Mouse (Mus musculus) gastrocnemius, adult 8-10 months (tissue): Measurements from ENCODE around the gene Zfp827. TPM values are rescaled to one million over a fixed set of nuclear protein-coding genes. Genes with fewer than 3 reads are reported as not detected.

Experiments
- DNase-seq, 2 experiments: peaks; one replicate each; pipeline ENCODE4 v3.0.0; 2022; ENCODE audit warnings: low spot score in 2 of 2
- total RNA-seq, 4 experiments: library from RNA; stranded (reverse); gene quantifications; 2 replicates each; pipeline ENCODE4 v1.2.4; 2022

Zfp827 gene
- total RNA-seq, 4 experiments from 2014 or later, result 2.8 to 4.0 (median 3.4) TPM

DNA sequence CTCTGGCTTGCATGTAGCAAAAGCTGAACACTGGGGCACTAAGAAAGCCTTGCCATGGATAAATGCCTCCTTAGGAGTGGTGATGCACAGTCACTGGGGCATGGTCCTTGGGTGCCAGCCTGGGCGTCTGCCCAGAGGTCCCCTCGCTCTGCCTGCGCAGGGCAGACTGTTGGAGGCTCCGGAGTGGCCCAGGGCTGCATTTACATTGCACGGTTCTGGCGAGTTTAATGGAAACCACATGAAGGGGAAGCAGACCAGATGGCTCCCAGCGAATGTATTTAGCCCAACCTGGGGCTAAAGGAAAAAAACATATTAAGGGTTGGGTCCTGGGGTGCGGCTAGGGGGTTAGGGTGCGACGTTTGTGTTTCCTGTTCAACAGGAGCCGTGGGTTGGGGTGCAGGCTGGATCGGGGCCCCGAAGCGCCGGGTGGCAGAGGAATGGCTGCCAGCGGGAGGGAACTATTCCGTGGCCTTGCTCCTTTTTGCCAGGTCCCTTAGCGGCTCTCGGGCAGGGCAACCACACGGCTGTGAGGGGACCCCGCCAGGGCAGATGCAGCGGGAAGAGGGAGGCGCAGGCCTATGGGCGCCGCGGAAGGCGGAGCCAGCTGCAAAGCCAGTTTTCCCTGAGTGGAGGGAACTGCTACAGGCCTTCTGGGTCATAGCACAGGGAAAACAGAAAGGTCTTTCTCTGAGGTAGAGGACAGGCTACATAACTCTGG, 181.6 kb downstream of the Zfp827 start:
- peak in 1 of 2 experiments; percentile 13 for DNase-seq

GRCm38 (mm10) chr8:79211630-79212029, 183.4 kb downstream of the Zfp827 start:
- DNase-seq, result no peak

DNA sequence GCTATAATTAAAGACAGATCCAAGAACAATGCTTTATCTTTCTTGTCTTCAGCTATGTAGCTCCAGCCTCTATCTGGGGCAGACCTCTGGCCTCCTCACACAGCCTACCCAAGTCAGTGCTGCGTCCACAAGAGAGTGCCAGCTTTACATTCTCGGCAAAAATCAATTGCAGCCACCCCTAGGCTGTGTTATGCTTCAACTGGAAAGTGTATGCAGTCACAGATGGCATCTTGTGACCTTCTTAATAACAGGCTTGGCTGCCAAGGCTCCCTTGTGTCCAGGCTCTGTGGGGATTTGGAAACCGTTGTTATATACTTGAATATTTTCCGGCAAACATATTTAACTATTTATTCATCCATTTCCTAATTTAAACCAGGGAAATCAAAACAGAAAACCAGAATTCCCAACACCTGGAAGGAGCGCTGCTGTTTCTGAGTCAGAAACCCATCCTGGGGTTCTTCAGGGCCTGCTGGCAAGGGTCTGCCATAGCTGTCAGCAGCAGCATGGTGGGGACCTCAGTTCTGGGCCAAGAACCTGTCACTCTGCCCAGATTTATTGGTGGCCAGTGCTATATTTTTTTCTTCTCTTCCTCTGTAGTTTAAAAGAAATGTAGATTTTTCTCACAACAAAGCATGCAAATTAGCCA, 194.0 kb downstream of the Zfp827 start:
- no peak for DNase-seq

DNA sequence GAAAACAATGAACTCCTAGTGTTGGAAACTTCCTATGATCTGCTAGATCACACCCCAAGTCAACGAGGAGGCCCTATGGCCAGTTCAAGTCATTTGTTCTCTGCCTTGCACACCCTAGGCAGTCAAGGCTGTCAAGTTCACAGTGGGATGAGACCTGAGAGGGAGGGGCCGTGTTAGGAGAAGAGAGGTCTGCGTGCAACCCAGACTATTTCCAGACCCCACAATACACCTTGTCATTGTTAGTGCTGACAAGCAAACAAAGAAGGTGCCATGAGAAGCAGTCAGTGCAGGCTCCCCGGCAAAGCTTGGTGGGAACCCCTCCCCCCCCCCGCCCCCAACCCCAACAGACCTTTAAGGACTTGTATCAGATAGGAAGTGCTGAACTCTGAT, 194.5 kb downstream of the Zfp827 start:
- no peak for DNase-seq

DNA sequence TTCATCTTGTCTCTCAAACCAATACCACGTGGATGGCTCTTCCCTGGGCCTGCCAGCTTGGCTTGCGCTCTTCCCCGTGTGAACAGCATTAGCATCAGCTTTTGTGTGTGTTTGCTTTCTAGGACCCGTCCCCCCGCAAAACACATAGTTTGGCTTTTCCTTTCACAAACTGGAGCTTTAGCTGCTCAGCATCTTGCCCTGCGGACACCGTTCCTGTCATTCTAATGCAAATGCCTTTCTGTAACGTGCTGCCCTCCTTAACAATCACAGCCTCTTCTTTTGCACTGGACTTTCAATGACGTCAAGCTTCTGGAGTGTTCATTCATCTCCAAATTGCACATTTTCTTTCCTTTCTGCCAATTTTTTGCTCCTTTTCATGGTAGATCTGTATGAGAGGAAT, 196.1 kb downstream of the Zfp827 start:
- DNase-seq, result no peak

DNA sequence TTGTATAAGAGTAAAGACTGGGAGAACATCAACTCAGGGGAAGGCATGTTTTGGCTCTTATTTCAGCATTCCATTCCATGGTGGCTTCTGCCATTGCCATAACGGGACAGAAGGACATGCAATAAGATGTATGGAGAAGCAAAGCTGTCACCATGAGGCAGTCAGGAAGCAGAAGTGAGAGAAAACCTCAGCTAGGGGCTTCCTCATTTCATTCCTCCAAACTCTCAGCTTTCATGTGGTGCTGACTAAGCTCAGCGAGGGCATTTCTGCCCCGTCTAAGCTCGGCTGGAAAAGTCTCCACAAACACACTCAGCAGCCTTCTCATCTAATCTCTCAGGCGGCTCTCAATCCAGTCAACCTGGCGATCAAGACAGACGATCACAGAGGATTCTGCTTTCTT, 197.3 kb downstream of the Zfp827 start:
- DNase-seq, result no peak

DNA sequence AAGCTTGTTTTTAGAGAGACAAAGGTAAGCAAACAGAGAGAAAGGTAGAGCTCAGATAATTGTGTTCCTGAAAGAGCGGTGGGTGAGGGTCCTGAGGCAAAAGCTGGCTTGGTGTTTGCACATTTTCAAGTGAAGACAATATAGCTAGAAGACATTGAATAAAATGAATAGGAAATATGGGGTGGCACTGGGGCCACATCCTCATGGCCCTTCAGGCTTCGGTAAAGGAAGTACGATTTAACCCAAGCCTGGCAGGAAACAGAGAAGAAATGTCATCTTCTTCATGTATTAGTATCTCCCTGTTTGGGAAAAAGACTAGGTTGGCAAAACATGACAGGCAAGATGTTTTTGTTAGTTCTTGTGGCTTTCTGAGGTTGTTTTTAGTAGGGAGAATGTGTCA, 197.8 kb downstream of the Zfp827 start:
- DNase-seq, result no peak

- no peak for DNase-seq
These were observed 199.0 kb downstream of the Zfp827 start for GRCm38 (mm10) chr8:79227194-79227593.

DNA sequence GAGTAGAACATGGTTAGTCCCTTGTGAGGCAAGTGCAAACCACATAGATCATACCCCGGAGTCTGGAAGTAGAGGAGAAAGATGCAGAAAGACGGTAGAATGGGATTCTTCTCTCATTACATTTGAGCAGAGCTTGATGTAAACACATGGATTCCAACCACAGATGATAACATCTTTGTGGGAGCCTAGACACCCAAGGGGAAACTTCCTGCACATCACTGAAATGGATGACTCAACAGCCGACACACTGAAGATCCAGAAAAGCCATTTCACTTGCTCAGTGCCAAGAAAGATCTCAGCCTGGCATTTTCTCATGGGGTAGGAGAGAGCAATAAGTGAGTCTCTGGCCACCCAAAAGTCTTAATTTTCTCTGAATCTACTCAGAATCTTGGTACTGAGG, 199.7 kb downstream of the Zfp827 start:
- DNase-seq, result no peak

GRCm38 (mm10) chr8:79229266-79229888, 201.1 kb downstream of the Zfp827 start:
- no peak for DNase-seq

GRCm38 (mm10) chr8:79239320-79239719, 211.1 kb downstream of the Zfp827 start:
- DNase-seq, result no peak

- DNase-seq, result no peak
These were observed 211.8 kb downstream of the Zfp827 start for GRCm38 (mm10) chr8:79239996-79240395.

Other genes starting within 250 kb of the Zfp827 start
- gene Lsm6, start 207.3 kb upstream of the Zfp827 start, total RNA-seq, result 100 to 1,000 TPM in 1 of 4 experiments, 10 to 100 TPM in 3; 83.6 to 122 (median 92.4) TPM
- not detected for gene 1700011L22Rik, start 220.1 kb downstream of the Zfp827 start, total RNA-seq